Mouse (Mus musculus) ovary, postnatal 10 days (tissue): ENCODE data around the gene Dtx4.

ENCODE experiments used
- DNase-seq: peaks from one replicate; pipeline ENCODE4 v3.0.0; 2022; ENCODE audit warnings: low spot score

The Dtx4 gene

GRCm38 (mm10) chr19:12466204-12466603, 35.0 kb downstream of the Dtx4 start:
- no peak for DNase-seq

DNA sequence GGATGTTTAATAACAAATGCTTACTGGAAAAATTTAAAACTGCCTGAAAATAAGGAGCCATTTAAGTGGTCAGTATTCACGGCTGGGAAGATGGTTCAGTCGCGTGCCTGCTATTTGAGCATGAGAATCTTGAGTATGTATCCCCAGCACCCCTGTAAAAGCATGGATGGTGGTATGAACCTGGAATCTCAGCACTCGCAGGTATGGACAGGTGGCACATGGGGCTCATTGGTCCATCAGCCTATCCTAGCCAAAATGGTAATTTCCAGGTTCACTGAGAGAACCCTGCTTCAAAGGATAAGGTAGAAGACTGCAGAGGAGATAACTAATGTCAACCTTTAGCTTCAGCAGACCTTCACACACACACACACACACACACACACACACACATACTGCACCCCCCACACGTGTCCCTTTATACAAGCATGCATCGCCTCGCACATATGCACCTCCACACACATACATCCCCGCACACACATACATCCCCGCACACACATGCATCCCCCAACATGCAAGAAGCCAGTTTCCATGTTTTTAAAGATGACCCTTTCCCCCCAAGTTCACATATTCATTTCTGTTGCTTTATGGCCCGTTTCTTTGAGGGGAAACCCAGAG, 35.6 kb downstream of the Dtx4 start:
- DNase-seq: no peak

DNA sequence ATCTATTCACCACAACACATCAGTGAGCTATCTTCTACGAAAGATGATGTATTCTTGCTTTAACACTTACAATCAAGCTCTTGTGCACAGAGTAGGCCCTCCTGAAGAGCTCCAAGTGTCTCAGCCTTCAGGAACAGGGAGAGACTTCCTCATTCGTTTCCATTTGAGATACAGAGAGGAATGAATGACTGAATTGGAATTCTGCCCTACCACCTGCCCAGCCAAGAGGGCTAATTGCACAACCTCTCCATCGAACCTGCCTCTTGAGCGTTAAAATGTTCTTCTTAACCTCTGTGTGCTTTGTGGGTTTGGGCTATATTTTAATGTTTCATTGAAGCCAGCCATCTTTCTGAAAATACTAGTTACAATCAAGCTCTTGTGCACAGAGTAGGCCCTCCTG, 36.6 kb downstream of the Dtx4 start:
- no peak for DNase-seq

- no peak for DNase-seq
Observed at GRCm38 (mm10) chr19:12464127-12464526, 37.1 kb downstream of the Dtx4 start.

GRCm38 (mm10) chr19:12463722-12464035, 37.6 kb downstream of the Dtx4 start:
- DNase-seq: no peak

DNA sequence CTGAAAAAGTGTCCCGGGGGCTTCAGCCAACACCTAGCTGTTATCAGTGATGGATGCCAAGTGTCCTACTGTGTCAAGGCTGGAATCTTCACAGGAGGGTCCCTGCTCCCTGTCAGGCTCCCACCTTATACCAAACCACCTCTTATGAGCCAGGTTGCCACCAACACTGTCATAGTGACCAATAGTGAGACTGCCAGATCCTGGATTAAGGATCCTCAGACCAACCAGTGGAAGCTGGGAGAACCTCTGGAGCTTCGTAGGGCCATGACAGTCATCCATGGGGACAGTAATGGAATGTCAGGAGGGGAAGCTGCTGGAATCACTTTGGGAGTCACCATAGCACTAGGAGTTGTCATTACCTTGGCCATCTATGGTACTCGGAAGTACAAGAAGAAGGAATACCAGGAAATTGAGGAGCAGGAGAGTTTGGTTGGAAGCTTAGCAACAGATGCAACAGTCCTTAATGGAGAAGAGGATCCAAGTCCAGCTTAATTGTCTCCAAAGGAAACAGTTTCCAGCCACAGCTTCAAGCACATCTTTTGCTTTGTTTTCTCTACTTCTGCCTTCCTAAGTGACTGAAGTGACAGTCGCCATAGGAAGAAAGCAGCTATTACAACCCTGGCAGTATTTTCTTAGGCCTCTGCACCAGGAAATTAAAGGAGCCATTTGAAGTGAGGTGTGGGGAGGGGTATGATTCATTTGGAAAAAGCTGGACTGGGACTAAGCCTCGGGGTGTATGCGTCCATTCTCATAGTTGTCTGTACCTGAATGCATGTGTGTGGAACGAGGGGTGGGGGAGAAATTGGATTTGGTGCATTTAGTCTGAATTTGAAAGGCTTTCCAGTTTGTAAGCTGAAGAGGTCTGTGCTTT, 38.2 kb downstream of the Dtx4 start:
- no peak for DNase-seq

DNA sequence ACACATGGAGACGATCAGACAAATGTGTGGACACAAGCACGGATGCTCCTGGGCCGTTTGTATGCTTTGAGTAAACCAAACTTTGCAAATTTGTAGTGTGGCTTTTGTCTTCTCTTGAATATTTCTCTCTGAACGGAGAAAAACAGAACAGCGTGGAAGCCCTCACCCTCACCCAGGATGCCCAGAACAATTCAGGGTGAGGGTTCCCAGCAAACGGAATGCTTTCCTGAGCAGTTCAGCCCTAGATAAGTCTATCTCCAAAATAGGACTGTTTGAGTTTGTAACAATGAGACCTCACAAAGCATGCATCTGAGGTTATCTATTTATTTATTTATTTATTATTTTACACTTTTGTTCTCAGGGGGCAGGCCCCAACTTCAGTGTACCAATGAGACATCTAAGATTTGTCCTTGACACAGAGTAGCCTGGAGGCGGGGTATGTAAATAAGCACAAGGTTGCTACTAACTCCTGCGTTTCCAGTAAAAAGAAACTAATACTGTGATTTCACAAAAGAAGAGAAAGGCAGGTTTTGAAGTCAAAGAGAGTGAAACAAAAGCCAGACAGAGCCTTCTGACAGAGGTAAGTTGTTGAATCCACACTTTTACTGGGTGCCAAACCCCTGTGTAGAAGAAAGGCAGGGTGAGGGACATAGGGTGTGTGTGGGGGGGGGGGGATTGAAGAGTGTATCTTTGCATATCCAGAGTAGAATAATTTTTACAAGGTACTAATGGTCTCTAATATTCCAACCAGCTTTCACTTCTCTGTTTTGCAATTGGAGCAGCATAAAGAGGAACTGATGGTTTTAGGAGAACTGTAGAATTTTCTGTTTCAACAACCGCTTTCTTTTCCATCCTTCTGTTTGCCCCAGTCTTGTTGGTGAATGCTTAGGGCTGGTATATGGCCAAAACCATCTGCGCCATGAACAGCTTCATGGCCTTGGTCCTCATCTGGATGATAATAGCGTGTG, 40.7 kb downstream of the Dtx4 start, which contains the start of gene Mpeg1:
TSS of gene Mpeg1 (plus strand) at position 498 of the 968 bp plus-strand sequence.
- no peak for DNase-seq

- no peak for DNase-seq
Observed at GRCm38 (mm10) chr19:12459516-12459915, 41.7 kb downstream of the Dtx4 start.

- no peak for DNase-seq
Observed at GRCm38 (mm10) chr19:12457401-12458066, 43.7 kb downstream of the Dtx4 start.

DNA sequence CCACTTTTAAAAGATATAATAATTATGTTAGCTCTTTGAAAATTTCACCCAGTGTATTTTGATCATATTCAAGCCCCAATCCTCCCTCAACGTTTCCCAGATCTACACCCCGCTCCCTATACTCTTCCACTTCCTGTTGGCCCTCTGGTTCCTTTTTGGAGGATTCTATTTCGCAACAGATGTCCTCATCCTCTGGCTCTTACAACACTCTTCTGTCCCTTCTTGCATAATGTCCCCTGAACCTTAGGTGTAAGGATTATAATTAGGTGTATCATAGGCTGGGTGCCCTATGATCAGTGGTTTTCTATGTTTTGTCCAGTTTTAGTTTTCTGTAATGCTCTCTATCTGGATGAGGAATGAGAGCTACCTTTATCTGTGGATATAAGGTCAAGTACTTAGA, 56.2 kb downstream of the Dtx4 start:
- DNase-seq: no peak

- DNase-seq: no peak
Observed at GRCm38 (mm10) chr19:12442560-12442959, 58.7 kb downstream of the Dtx4 start.

DNA sequence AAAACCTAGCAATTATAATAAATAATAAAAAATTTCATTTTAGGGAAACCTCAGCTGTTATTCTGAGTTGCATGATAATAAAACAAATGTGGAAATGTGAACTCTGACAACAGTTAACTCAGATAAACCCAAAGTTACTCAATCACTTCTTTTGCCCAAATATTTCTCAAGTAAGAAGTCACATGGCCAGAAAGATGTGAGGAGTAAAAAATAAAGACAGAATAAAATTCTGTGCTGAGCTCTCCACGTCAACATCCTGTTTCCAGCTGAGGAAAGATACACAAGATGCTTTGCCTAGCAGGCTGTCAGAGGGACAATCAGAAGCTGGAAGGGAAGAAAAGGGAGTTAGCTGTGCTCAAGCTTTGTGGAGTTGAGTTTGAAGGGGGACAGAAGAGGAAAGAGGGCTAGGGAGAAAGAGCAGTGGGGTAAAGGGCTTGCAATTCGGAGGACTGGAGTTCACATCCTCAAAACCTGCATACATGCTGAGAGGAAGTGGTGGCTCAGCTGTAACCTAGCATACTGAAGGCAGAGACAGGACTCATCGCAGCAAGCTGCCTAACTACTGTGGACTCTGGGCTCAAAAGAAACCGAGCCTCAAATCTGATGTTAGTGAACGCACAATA, 61.0 kb downstream of the Dtx4 start:
- no peak for DNase-seq

DNA sequence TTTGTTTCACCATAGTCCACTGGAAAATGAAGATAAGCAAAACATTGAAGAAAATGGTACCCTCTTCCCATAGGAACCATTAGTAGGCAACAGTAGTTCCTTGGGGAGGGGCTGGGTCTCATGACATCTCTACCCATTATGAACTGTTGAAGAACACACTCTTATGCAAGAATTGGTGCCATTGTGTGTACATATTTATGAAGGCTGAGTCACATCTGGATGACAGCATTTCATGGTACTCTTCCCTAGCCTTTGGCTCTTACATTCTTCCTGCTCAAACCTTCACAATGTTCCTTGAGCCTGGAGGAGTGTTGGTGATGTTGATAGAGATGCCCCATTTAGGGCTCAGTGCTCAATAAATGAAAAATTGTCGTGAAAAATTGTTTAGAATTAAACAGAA, 61.7 kb downstream of the Dtx4 start:
- no peak for DNase-seq

- DNase-seq: no peak
Observed at GRCm38 (mm10) chr19:12435750-12436524, 65.3 kb downstream of the Dtx4 start.

GRCm38 (mm10) chr19:12435011-12435416, 66.2 kb downstream of the Dtx4 start:
- DNase-seq: no peak

DNA sequence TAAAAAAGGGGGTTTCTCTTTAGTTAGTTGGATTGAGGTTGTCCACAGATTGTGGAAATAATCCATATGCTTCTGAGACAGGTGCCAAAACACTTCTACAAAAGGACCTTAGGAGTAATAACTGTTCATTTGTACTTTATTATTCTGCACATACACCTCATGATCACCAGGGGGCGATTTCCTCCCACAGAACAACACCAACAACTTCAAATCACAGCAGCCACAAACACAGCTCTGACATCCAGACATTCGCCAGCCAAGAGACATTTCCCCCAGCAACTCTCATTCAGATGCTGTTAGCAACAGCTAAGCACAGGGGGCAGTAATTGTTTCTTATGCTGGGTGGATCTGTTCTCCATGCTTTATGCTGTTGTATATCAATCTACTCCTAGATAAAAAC, 68.2 kb downstream of the Dtx4 start:
- no peak for DNase-seq

GRCm38 (mm10) chr19:12427605-12428004, 73.6 kb downstream of the Dtx4 start, which contains the start of gene Pfpl:
Gene Pfpl, plus strand, starts transcription at chr19:12427905.
- no peak for DNase-seq

GRCm38 (mm10) chr19:12427101-12427500, 74.2 kb downstream of the Dtx4 start:
- no peak for DNase-seq

DNA sequence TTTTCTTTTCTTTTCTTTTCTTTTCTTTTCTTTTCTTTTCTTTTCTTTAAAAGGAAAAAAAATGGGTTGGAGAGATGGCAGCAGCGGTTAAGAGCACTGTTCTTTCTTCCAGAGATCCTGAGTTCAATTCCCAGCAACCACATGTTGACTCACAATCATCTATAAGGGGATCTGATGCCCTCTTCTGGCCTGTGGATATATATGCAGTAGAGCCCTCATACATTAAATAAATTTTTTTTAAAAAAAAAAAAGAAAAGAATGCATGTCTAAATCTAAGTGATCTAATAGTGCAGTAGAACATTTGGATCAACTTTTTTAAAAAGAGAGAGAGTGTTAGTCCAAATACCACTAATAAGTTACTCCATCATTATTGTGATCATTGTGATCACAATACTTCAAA, 79.6 kb downstream of the Dtx4 start:
- no peak for DNase-seq

- no peak for DNase-seq
Observed at GRCm38 (mm10) chr19:12420555-12420954, 80.7 kb downstream of the Dtx4 start.

GRCm38 (mm10) chr19:12418312-12418711, 82.9 kb downstream of the Dtx4 start:
- DNase-seq: no peak
